In the genomic region with DNA sequence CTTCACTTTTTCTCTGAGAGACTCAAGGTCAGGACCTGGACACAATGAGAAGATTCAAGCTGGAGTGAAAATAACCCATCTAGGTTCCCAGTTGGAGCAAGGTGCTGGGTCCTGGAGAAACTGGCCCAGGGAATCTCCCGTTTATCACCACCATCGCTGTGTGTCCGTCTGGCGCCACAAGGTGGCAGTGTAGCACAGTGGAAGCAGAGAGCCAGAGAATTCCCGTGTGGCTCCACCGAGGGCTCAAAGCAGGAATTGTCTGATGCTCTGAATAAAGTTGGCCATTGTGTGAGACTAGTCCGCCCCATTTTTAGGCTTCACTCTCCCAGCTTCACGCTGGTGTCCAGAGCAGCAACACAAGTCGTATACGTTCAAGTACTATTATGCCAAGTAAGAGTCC, we compare ENCODE assay signal across 9 mouse cellular contexts. TPM values are rescaled to one million over a fixed set of nuclear protein-coding genes. Genes with fewer than 3 reads are reported as not detected.
DNase-seq lines count a peak whose midpoint lies in the region; ATAC-seq and TF ChIP-seq lines count a peak whose summit lies in the region.
"Had no signal": no experiment of that assay in that cellular context is flagged by ENCODE, and none has a peak within 500 bp of the region (broad histone marks: within the 10 kb centered on the region; RNA-seq: fewer than 3 reads in every experiment).

No protein-coding gene starts in this region.

- 0 out of 2 replicates have a peak, but pooled peaks cover 1% of the 10 kb centered on the region for H3K27me3 ChIP-seq in spleen, adult 2 months (ENCODE audit: control insufficient read depth, insufficient read depth, low read length)
- H3K27me3 ChIP-seq in limb, embryonic 10.5 days (ENCODE audit: low read depth, poor library complexity, severe bottlenecking) = no peaks in the 10 kb centered on the region
- no peaks in the 10 kb centered on the region for H3K27me3 ChIP-seq in neural tube, embryonic 11.5 days (ENCODE audit: control insufficient read depth, insufficient read depth, low read length)
- H3K27me3 ChIP-seq: stomach, embryonic 15.5 days had no signal

- no peaks in the 10 kb centered on the region for H3K9me3 ChIP-seq in limb, embryonic 10.5 days (replicated peaks)
- no peaks in the 10 kb centered on the region for H3K9me3 ChIP-seq in neural tube, embryonic 11.5 days (ENCODE audit: control insufficient read depth, low read length)
- H3K9me3 ChIP-seq: stomach, embryonic 15.5 days had no signal

- peak; percentile 40; the same call in 1 of the 2 replicates for TF ChIP-seq CTCF in spleen, adult 2 months (IDR thresholded peaks at IDR 0.05; ENCODE audit: extremely low read depth, insufficient read depth, insufficient read length, insufficient replicate concordance)

- no peak for TF ChIP-seq POLR2A in spleen, adult 2 months (IDR thresholded peaks at IDR 0.05; ENCODE audit: low read depth, low read length)

- no peak overlapping the region for H3K4me3 ChIP-seq in spleen, adult 2 months (ENCODE audit: extremely low read depth, insufficient read depth, insufficient read length)
- H3K4me3 ChIP-seq in limb, embryonic 10.5 days = no peak overlapping the region
- no peak overlapping the region for H3K4me3 ChIP-seq in neural tube, embryonic 11.5 days (ENCODE audit: low read depth, low read length)
- H3K4me3 ChIP-seq: stomach, embryonic 15.5 days had no signal

- H3K9ac ChIP-seq in neural tube, embryonic 11.5 days (ENCODE audit: low read length) = no peak overlapping the region
- H3K9ac ChIP-seq: stomach, embryonic 15.5 days had no signal

- H3K36me3 ChIP-seq in spleen, adult 2 months (ENCODE audit: control insufficient read depth, insufficient read depth, low read length) = no peaks in the 10 kb centered on the region
- H3K36me3 ChIP-seq in limb, embryonic 10.5 days = no peaks in the 10 kb centered on the region
- no peaks in the 10 kb centered on the region for H3K36me3 ChIP-seq in neural tube, embryonic 11.5 days (ENCODE audit: control insufficient read depth, insufficient read depth, low read length)
- H3K36me3 ChIP-seq: stomach, embryonic 15.5 days had no signal

- 14% methylated on average over 10 of the region's 10 CpGs for WGBS in spleen, adult 2 months
- WGBS in limb, embryonic 10.5 days = 7% methylated on average over 10 of the region's 10 CpGs
- WGBS in neural tube, embryonic 11.5 days = 4% methylated on average over 10 of the region's 10 CpGs

- no peak overlapping the region for H3K4me2 ChIP-seq in neural tube, embryonic 11.5 days (ENCODE audit: low read depth)
- H3K4me2 ChIP-seq: stomach, embryonic 15.5 days had no signal

- no peak overlapping the region for H3K27ac ChIP-seq in spleen, adult 2 months (ENCODE audit: insufficient read depth, low read length)
- no peak overlapping the region for H3K27ac ChIP-seq in limb, embryonic 10.5 days
- no peak overlapping the region for H3K27ac ChIP-seq in neural tube, embryonic 11.5 days (ENCODE audit: low read depth, low read length)
- H3K27ac ChIP-seq: stomach, embryonic 15.5 days had no signal

- peak in 1 of 2 experiments; percentile 9 for DNase-seq in spleen, adult 2 months (ENCODE audit: low read depth in 1 of 2, low spot score in 2 of 2)
- DNase-seq in spleen, postnatal 14 days (ENCODE audit: low spot score in 2 of 2) = no peak
- DNase-seq in cerebellum, postnatal 14 days = peak; percentile 74 to 86
- DNase-seq in gastrocnemius, adult 8-10 months (ENCODE audit: low spot score in 2 of 2) = peak; percentile 4 to 12
- DNase-seq in kidney, adult 9 months = peak; percentile 77
- peak; percentile 88 for DNase-seq in limb, embryonic 10.5 days (ENCODE audit: low spot score)
- peak; percentile 87 for DNase-seq in neural tube, embryonic 11.5 days (ENCODE audit: low spot score)
- DNase-seq in thymus, postnatal 36 days = peak; percentile 23 to 37

- no peak for ATAC-seq in neural tube, embryonic 11.5 days (ENCODE audit: insufficient read depth, low FRiP score, low TSS enrichment)

- H3K4me1 ChIP-seq in spleen, adult 2 months (ENCODE audit: control insufficient read depth, insufficient read depth, insufficient read length) = no peaks in the 10 kb centered on the region
- peaks cover 17% of the 10 kb centered on the region for H3K4me1 ChIP-seq in limb, embryonic 10.5 days
- H3K4me1 ChIP-seq in neural tube, embryonic 11.5 days (ENCODE audit: control insufficient read depth, insufficient read depth, low read length) = no peaks in the 10 kb centered on the region
- H3K4me1 ChIP-seq: stomach, embryonic 15.5 days had no signal

RNA-seq across cellular contexts. Expression of a gene that starts 7.7 kb away (rescaled TPM):
- not detected in 2 replicates for polyA plus RNA-seq in spleen, adult 2 months (2012; rRNA removed)
- not detected for total RNA-seq in gastrocnemius, adult 8-10 months (2022)
- polyA plus RNA-seq in limb, embryonic 10.5 days (2016; fragmentation: Nextera tagmentation; extraction: Ambion mirVana) = not detected in 2 replicates
- not detected in 2 replicates for polyA plus RNA-seq in neural tube, embryonic 11.5 days (2014; fragmentation: Nextera tagmentation; extraction: Ambion mirVana)
- polyA plus RNA-seq: stomach, embryonic 15.5 days had no signal

RNA-seq across cellular contexts. Expression of a gene that starts 31.5 kb away (rescaled TPM):
- polyA plus RNA-seq in spleen, adult 2 months (2012; rRNA removed) = not detected in 2 replicates
- not detected for total RNA-seq in gastrocnemius, adult 8-10 months (2022)
- polyA plus RNA-seq in limb, embryonic 10.5 days (2016; fragmentation: Nextera tagmentation; extraction: Ambion mirVana) = not detected in 2 replicates
- polyA plus RNA-seq in neural tube, embryonic 11.5 days (2014; fragmentation: Nextera tagmentation; extraction: Ambion mirVana) = not detected in 2 replicates
- polyA plus RNA-seq: stomach, embryonic 15.5 days had no signal

RNA-seq across cellular contexts. Expression of a gene that starts 48.9 kb away (rescaled TPM):
- polyA plus RNA-seq in spleen, adult 2 months (2012; rRNA removed) = not detected in 2 replicates
- total RNA-seq in gastrocnemius, adult 8-10 months (2022) = not detected
- not detected in 2 replicates for polyA plus RNA-seq in limb, embryonic 10.5 days (2016; fragmentation: Nextera tagmentation; extraction: Ambion mirVana)
- not detected in 2 replicates for polyA plus RNA-seq in neural tube, embryonic 11.5 days (2014; fragmentation: Nextera tagmentation; extraction: Ambion mirVana)

Comparison
In these comparisons a context has a peak if more than half of its experiments do, and no peak if none do; other contexts are left out.
1. DNase-seq: peak in cerebellum, postnatal 14 days (2 of 2), gastrocnemius, adult 8-10 months (2 of 2), kidney, adult 9 months (single experiment), limb, embryonic 10.5 days (single experiment), neural tube, embryonic 11.5 days (single experiment) and thymus, postnatal 36 days (2 of 2); none in spleen, postnatal 14 days (0 of 2).